Mouse (Mus musculus) gastrocnemius, postnatal 36 days (tissue): ENCODE measurements around the gene Arrdc5. TPM values are rescaled to one million over a fixed set of nuclear protein-coding genes. Genes with fewer than 3 reads are reported as not detected.
A peak's percentile ranks its signal among the peaks of the same experiment; 100 is the strongest.
"Not testable (repeated sequence)": the region's sequence is repeated elsewhere in the genome, so short reads cannot be mapped to it uniquely, and the experiment has no call there.

Source experiments
- DNase-seq, 2 experiments: peaks; one replicate each; pipeline ENCODE4 v3.0.0; 2022
- intact Hi-C: fragments of 180-260 bp; cut with DNase I; formaldehyde crosslinking; loops from one replicate; pipeline ENCODE4 v1.15.1; 2025
- total RNA-seq, 2 experiments: library from RNA; stranded (reverse); gene quantifications; 2 replicates each; pipeline ENCODE4 v1.2.3; 2021

Arrdc5 gene
- total RNA-seq, 2 experiments from 2014 or later = not detected

DNA sequence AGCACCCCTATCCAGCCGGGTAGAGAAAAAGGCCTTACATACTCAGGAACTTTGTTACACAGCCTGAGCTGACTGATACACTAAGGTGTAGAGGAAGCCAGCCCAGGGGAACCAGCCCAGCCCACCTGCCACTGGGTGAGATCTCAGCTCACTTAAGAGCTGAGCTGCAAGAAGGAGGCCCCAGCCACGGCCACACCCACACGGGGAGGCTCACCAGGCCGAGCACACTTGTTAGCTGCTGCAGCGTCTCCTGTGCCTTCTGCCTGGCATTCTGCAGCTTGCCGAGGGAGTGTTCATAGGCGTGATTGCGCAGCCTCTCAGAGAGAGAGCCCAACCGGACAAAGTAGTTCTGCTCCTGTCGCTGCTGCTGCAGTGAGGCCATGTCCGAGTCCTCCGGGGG is 18.9 kb downstream of the Arrdc5 start:
- intact Hi-C loops = no loop called here
- no peak for DNase-seq

DNA sequence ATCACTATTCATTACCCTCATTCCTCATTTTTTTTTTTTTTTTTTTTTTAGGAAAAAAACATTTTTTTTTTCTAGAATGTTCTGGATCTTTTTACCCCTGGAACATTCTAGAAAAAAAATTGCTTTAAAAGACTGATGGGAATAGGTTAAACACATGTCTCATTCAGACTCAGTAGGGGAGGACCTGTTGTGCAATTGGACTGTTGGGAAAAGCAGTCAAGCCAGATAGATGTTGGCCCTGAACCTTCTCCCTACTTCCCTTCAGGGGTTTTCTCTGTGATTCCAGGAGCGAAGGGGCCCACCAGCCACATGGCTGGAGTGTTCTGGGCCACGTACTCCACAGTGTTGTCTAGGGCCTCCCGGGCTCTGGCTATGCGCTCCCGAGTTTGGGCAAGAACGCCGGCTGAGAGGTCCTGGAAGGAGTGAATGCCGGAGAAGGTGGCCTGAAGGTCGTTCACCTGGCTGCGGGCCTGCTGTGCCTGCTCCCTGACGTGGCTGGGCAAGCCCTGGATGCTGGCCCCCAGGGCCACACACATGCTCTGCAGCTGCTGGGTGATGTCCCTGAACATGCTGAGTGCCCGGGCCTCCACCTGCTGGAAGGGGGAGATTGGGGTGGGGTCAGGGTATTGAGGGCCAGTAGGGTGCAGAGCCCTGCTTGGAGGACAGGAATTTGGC is 20.5 kb downstream of the Arrdc5 start:
- no peak for DNase-seq
- intact Hi-C loops = no loop called here

DNA sequence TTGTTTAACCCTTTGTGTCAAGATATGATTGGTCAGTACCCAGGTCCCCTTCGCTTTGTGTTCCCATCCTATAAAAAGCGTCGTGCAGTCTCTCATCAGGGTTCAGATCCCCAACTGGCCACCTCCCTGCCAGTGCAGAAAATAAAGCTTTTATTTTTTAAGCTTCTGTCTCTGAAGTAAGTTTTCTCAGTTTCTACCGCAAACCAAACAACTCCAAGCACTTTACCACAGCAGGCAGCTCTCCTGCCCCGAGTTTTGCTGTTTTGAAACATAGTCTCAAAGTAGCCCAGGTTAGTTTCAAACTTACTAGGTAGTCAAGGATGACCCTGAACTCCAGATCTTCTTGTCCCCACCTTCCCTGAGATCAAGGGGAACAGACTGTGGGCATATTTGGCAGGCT is 21.7 kb downstream of the Arrdc5 start:
- no peak for DNase-seq
- intact Hi-C loops = no loop called here

DNA sequence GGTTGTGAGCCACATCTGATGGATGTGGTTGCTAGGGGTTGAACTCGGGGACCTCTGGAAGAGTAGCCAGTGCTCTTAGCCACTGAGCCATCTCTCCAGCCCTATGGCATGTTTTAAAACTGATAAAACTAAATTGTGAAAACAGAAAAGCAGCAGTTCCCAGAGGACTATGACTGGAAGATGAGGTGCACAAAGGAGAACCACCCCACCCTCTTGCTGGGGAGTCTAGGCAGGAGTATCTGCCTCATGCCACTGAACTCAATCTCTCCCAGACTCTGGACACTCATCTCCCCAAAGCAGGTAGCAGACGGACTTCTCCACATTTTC is 22.6 kb downstream of the Arrdc5 start:
- intact Hi-C loops = loop anchor here (2.0 kb wide), 1 partner anchor 13 kb away; no protein-coding TSS in a partner anchor
- no peak for DNase-seq

DNA sequence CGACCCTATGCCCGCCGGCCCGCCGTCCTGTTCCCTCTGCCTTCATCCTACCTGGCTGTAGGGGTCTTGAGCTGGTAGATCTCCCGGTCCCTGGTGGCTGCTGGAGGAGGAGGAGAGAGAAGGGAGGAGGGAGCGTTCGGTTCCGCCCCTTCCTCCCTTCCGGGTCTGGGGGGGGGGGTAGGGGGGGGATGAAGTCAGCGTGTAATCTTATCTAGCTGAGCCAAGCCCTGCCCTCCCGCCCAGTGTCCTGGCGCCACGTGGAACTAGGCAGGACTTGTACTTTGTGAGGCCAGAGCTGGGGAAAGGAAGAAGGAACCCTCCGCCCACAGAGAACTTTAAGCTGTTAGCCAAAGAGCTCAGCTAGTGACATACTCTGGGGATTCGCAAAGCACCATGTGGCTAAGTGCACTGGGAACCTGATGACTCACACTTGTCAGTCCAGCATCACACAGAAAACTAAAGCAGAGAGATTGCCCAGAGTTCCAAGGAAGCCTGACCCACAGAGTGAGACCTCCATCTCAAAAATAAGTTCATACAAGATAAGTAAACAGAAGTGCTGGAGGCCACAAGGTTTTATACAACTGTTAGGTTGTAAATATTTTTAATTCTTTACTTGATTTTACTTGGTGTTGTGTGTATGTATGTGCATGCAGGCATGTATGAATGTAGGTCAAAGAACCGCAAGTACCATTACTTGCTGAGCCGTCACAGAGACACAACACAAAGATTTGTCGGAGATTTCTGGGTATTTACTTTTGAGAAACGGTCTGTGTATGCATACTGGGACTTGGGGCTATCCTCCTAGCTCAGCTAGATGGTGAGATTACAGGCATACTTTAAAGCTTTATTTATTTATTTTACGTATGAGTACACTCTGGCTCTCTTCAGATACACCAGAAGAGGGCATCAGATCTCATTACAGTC is 23.2 kb downstream of the Arrdc5 start, which contains the start of gene Ticam1:
Gene Ticam1 (minus strand): TSS at position 144 of the 924 bp plus-strand sequence.
- intact Hi-C loops = loop anchor here (2.0 kb wide), 1 partner anchor 14 kb away; no protein-coding TSS in a partner anchor
- DNase-seq = peak; percentile 78 to 87

DNA sequence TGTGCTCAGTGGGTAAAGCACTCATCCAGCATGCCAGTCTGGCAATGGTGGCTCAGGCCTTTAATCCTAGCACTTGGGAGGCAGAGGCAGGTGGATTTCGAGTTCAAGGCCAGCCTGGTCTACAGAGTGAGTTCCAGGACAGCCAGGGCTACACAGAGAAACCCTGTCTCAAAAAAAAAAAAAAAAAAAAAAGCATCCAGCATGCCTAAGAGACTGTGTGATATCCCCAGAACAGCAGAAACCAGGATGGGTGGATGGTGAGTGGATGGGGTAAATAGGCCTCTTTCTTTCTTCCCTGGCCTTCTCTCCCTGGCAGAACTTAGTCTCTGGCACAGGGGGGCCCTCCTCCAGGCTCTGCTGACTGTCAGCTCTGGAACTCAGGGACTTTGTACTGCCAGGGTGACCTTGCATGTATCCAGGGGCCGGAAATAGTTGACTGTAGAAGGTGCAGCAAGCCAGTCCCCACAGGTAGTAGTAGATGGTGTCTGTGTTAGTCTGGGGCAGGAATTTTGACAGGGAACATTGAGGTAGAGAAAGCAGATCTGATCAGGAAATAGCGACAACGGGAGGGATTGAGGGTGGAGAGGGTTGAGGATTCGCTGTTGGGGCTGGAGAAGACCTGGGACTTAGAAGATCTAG is 24.1 kb downstream of the Arrdc5 start:
- DNase-seq = no peak
- intact Hi-C loops = loop anchor here (2.0 kb wide), 1 partner anchor 15 kb away; no protein-coding TSS in a partner anchor

DNA sequence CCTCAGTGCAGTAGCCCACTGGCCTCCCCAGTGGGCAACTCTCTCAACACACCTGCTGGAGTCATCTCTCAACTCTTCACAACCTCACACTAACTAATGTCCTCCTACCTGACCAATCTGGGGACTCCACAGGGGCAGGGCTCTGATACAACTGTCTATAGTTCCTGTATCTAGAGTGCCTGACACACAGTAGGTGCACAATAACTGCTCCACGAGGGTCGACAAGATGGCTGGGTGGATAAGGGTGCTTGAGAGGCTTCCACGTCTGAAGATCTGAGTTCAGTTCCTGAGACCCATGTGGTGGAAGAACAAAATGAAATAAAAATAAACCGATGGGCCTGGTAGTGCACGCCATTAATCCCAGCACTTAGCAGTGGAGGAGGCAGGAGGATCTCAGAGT is 26.1 kb downstream of the Arrdc5 start:
- DNase-seq = no peak
- intact Hi-C loops = no loop called here

DNA sequence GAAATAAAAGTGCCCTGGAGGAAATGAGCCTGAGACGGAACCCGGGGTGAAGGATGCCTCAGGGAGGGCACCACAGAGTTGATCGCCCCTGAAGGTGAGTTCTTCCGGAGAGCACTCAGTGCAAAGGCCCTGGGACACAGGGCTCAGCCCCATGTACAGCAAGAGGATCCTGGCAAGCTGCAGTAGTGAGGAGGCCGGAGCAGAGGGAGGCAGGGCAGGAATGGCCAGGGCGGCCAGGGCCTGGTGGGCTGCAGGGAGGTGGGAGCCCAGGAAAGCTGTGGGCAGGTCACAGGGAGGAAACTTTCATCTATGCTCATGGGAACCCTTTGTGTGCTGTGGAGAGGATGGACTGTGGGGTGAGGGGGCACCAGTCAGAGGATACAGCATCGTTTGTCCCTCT is 26.6 kb downstream of the Arrdc5 start:
- intact Hi-C loops = no loop called here
- DNase-seq = no peak

DNA sequence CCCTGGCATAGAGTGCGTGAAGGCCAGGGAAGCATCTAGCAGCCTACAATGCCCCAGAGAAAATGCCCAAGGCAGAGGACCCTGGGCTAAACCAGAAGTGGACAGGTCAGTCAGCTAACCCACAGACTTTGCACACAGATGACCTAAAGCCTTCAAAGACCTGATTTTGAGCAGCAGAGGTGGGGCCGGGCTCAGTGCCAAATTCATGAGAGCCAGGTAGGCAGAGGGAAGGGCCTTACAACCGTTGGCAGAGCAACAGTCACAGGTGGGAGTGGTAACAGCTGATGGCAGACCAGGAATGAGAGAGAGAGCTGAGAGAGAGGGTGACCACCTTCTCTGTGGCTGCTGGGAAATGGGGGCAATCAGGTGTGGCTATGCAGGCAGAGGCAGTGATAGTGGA is 27.4 kb downstream of the Arrdc5 start:
- intact Hi-C loops = no loop called here
- no peak for DNase-seq

DNA sequence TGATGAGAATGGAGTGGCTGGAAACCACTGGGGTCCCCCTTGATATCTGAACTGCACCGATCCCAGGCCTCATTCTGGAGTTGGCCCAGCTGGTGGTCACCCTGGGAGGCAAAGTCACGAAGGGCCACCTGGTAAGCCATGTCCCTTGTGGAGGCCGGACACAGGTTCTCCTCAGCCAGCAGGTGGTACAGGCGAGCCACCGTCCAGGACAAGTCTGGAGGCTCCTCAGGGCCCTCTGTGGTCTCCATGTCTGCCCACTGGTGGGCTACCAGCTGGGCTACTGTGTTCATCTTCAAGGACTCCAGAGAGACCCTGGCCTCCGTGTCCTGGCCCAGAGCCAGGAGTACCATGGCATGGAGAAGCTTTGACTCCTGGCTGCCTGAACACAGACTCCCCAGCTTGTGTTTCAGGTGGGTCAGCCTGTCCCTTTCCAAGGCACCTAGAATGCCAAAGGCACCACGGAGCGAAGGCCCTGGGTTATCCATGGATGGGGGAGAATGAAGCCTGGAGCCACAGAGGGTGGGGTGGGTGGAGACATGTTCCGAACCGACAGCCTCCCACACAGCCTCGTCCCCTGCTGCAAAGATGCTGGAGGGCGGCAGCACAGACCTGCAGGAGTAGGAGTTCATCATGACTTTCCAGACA is 28.4 kb downstream of the Arrdc5 start:
- DNase-seq = no peak
- intact Hi-C loops = no loop called here

DNA sequence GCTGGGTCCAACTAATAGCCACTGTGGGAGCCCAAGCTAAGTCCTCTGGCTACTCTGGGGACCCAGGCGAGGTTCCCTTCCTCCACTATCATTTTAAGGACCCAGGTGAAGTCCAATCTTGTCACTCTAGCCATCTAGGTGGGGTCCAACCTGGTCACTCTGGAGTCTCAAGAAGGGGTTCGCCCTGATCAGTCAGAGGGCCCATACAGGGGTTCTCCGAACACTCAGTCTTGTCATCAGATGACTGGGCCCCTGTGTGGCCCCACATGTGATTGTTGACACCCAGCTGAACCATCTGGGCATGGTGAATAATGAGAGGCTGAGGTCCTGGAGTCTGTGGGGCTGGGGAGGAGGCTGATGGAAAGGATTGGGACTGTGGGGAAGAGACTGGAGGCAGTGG is 30.3 kb downstream of the Arrdc5 start:
- no peak for DNase-seq
- intact Hi-C loops = no loop called here

DNA sequence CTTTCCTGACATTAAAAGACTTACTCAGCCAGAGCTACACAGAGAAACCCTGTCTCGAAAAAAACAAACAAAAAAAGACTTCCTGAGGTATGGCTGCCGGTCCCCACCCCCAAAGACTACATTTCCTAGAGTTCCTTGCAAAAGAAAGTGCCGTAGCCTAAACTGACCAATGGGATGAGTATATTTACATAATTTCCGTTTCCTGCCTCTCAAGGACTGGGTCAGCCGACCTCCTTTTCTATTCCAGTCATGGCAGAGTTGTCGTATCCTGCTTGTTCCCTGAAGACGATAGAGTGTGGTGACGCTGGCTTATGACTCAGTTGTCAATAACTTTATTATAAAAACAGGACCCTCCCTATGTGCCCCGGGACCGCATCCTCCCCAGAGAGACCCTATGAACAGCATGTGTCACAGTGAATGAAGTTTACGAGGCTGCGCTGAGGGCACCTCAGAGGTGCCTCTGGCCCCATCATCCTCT is 30.9 kb downstream of the Arrdc5 start:
- intact Hi-C loops = no loop called here

DNA sequence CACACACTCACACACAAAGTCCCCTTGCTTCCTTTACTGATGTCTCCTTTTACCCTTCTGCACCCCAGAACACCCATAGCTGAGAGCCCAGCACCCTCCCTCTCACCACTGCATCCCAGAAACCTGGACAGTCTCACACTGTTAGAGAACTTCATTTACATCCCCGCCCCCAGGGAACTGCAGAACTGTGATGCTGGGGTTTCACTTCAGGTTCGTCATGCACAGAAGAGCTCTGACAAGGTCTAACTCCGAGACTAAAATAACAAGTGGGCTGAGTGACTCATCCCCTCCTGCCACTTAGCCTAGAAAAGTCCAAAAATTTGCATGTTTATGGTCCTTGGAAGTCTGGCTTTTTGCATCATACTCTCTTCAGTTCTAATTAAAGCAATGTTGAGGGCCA is 33.8 kb downstream of the Arrdc5 start:
- DNase-seq = no peak

More for the DNA sequence above, 30.9 kb downstream of the Arrdc5 start:
- no peak for DNase-seq

DNA sequence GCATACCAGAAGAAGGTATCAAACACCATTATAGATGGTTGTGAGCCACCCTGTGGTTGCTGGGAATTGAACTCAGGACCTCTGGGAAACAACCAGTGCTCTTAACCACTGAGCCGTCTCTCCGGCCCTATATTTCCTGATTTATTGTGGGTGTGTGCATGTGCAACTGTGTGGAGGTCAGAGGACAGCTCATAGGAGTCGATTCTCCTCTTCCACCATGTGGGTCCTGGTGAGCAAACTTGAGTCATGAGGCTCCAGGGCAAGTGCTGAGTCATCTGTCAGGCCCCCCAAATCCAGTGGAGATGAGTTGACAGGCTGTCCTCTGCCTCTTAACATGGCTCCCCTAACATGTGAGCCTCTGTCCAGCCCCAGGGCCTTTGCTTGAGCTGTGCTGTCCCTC is 34.2 kb downstream of the Arrdc5 start:
- DNase-seq = no peak
- intact Hi-C loops = no loop called here

More for the DNA sequence above, 33.8 kb downstream of the Arrdc5 start:
- intact Hi-C loops = no loop called here

DNA sequence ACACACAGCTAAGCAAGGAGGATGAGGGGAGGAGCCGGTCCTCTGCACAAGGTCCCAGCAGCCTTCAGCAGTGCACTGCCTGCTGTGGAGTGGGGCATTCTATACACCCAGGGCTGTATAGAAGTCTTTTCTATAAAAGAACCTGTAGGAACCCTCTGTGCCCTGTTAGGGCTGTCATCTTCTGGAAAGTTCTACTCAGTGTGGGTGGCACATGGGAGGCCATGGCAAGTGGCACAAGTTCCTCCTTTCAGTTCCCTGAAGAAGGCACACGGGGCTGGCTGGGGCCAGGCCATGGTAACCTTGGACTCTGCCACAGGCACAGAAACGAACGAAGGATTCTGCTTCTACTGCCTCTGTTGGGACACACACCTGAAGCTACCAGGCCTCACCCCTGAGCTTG is 35.1 kb downstream of the Arrdc5 start:
- no peak for DNase-seq

DNA sequence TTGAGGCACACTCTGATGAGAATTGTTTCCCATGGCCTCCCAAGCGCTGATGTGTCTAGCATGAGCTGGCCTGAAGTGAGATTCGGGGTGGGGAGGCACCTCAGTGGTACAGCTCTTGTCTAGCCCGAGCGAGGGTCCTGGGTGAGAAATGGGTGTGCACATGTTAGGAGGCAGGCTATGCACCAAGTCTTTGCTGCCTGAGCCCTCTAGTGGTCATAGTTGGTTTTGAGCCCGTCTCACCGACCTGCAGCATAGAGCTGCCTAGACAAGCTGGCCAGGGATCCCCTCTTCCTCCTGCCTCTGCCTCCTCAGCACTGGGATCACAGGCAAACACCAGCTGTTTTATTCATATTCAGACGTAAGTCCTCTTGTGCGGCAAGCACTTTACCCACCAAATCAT is 36.1 kb downstream of the Arrdc5 start:
- intact Hi-C loops = no loop called here
- peak; percentile 68 to 75 for DNase-seq

More for the DNA sequence above, 35.1 kb downstream of the Arrdc5 start:
- intact Hi-C loops = no loop called here

DNA sequence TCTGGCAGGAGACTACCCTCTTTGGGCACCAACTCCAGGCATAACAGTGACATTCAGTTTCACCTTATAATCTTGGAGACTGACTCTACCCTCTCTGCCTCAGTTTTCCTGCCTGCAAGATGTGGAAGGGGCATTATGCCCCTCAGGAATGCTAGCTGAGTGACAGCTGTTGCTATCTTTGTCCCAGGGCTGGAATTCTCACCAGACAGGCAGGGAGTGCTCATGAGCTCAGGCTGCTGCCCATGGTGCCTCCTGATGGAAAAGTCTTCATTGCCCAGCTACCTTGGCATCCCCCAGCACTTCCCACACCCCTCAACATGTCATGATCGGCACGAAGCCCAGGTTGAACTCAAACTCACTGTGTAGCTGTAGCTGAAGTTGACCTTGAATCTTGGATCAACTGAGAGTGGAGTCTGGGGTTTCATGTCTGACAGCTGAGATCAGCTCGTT is 37.4 kb downstream of the Arrdc5 start:
- peak in 1 of 2 experiments; percentile 65 for DNase-seq
- intact Hi-C loops = no loop called here

DNA sequence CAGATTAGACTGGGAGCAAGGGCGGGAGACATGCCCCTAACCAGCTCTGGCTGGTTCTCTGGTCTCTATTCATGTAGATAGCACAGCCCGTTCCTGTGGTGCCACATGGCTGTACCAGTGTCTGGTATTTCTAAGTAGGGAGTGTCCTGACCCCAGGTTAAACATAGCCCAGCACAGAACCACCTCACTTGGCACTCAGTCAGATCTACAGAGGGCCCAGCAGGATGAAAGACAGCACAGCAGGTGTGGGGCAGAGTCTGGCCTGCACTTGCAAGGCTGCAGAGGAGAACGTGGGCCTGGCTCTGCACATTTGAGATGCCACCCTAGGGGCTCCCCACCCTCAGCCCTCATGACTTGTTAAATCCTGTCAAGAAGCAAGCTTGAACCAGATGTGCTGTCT is 38.9 kb downstream of the Arrdc5 start:
- DNase-seq = peak in 1 of 2 experiments; percentile 64
- intact Hi-C loops = no loop called here

DNA sequence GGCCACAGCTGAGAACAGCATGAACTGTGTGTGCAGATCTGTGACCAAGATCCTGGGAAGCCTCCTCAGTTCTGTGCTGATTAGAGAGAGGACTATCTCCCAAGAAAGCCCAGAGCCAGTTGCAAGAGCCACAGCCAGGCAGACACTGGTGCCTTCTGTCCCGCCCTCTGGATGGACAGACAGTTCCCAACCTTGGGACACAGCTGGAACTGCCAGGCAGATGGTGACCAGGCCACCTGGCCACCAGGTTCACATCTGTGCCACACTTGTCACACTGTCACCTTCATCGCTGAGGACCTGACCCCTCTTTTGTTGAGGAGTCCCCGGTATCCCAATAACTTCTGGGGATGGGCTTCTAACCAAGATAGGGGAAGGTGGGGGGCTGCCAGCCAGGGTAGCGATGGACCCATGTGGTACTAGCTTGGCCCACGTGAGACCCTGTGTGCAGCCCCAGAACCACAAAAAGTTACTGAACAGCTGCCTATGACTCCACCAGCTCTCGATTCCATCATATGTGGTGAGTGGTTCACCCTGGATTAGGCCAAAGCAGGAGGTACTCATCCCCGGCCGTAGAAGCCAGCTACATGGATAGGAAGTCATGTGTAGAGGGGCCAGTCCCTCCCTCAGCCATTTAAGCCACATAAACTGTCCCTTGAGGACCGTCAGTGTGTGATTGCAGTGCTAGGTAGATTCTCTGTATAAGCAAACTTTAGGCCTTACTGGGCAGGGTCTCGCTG is 40.6 kb downstream of the Arrdc5 start:
- intact Hi-C loops = no loop called here
- no peak for DNase-seq

DNA sequence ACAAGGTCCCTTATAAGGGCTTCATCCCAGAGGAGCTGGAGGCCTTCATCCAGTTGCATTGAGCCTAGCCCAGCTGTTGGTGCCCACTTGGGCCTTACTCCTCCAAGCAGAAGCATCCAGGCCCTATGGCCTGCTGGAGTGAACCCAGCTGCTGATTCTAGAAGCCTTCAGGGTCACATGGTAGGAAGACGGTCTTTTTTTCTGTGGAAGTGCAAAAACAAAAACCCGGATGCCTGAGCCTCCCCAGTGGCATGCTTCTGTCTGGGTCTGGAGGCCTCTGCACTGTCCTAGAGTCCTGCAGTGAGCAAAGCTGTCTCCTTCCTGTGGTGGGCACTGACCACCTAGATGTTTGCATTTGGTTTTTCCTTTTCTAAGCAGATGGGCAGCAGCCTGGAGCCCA is 41.3 kb downstream of the Arrdc5 start:
- intact Hi-C loops, DNase-seq: not testable (repeated sequence)
